Mouse (Mus musculus) T-helper 17 cell (primary cell): ENCODE results near the gene Cdc20b.

Experiments
- in situ Hi-C, 2 experiments: fragments of 300-600 bp; cut with MboI, MseI; formaldehyde crosslinking; loops; 1 replicate in 1 of 2; 2 replicates in 1 of 2; pipeline ENCODE4 v1.15.1; 2025; ENCODE audit warnings: high pct_unique_total_duplicates in 2 of 2

The Cdc20b gene

GRCm38 (mm10) chr13:113087226-113088017, 52.5 kb downstream of the Cdc20b start:
- in situ Hi-C loops = loop anchor here in 1 of 2 experiments (10.0 kb wide), 1 partner anchor 347 kb away; no protein-coding TSS in a partner anchor

DNA sequence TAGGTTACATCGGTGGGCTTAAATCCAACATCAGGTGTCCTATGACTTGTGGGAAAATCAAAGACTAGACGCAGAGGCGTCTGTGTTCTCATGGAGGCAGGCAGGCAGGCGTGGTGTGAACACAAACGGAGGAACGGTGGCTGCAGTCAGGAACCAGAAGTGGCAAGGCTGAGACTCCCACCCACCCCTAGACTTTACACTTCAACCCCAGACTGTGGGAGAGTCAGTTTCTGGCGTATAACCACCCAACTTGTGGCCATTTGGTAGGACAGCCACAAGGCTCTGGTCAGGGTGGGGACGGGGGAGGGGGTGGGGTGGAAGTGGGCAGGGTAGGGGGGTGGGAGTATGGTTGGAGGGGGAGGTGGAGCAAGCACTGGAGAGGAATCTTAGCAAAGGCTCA, 55.6 kb downstream of the Cdc20b start:
- in situ Hi-C loops = loop anchor here in 1 of 2 experiments (10.0 kb wide), 1 partner anchor 1916 kb away; no protein-coding TSS in a partner anchor

- in situ Hi-C loops = loop anchor here in 1 of 2 experiments (10.0 kb wide), 1 partner anchor 1920 kb away; no protein-coding TSS in a partner anchor
These were observed 59.7 kb downstream of the Cdc20b start for GRCm38 (mm10) chr13:113094618-113095017.

GRCm38 (mm10) chr13:113097011-113097410, 62.1 kb downstream of the Cdc20b start:
- in situ Hi-C loops = loop anchor here in 1 of 2 experiments (10.0 kb wide), 1 partner anchor 1922 kb away; no protein-coding TSS in a partner anchor

- in situ Hi-C loops = loop anchor here in 1 of 2 experiments (10.0 kb wide), 1 partner anchor 1924 kb away; no protein-coding TSS in a partner anchor
These were observed 63.5 kb downstream of the Cdc20b start for GRCm38 (mm10) chr13:113098406-113098805.

DNA sequence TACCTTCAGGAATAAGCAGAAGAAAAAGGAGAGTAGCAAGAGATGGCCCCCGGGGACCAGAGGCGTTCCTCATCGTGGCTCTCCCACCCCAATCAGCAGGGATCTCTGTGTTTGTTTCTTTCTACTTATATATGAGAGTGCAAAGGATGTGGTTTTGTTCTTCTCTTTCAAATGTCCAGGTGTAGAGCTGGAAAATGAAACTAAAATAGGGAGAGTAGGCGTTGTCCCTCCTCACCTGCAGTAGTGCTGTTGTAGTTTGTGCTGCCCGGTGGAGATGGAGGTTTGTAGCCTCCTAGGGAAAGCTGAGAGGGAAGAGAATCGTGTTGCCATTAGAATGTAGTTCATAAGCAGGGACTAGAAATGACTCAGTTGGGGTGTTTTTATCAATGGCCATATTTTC, 66.0 kb downstream of the Cdc20b start, which contains the start of gene Gzma:
Gene Gzma (minus strand): TSS at position 103 of the 400 bp plus-strand sequence.
- in situ Hi-C loops = no loop called here

DNA sequence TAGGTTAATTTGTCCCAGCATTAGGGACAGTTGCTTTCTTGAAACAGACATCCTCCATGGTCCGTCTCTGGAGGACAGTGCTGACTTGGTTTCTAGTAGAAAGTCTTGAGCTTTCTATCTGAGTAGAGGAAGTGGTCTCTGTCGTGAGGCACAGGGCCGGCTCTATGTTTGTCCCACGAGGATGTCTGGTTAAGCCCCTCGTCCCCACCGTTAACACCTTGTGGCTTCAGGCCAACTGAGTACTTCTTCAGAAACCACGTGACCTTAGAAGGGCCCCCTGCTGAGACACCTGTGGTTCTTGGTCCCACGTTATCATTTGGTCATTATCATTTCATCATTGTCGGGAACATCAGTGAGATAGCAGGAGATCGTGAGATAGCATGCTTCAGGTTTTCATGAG, 66.9 kb downstream of the Cdc20b start:
- in situ Hi-C loops = no loop called here

DNA sequence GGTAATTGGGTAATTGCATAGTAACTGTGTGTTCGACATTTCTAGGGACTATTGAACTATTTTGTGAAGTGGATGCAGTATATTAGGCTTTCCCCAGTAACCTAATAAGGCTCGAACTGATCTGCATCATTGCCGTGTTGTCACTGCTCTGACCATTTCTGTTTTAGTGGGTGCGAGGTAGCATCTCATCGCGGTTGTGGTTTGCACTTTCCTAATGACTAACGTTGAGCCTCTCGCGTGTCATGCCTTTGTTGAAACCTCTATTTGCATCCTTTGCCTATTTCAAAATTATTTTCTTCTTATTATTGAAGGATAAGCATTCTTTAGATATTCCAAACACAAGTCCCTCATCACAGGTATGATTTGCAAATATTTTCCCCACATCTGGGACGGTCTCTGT, 69.8 kb downstream of the Cdc20b start:
- in situ Hi-C loops = no loop called here

- in situ Hi-C loops = no loop called here
These were observed 84.1 kb downstream of the Cdc20b start for GRCm38 (mm10) chr13:113118977-113119376.

GRCm38 (mm10) chr13:113120324-113121237, 85.7 kb downstream of the Cdc20b start:
- in situ Hi-C loops = loop anchor here in 1 of 2 experiments (10.0 kb wide), 1 partner anchor 1054 kb away; no protein-coding TSS in a partner anchor

DNA sequence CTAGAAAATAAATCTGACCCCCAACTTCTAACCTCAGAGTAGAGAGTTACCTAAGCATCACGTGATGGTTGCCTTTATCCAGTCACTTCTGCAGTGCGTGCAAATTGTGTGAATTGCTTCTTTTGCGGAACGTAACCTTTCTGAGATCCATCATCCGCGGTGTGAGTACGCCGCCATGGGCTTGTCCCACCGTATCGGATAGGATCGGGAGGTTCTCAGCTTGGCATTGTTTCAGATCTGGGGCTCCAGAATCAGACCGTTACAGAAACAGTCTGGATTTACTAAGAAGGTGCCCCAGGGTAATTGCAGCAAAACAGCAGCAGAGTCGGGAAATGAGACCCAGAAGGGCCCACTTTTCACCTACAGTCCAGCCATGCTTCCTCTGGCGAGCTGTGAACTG, 86.4 kb downstream of the Cdc20b start:
- in situ Hi-C loops = loop anchor here in 1 of 2 experiments (10.0 kb wide), 1 partner anchor 1053 kb away; no protein-coding TSS in a partner anchor

DNA sequence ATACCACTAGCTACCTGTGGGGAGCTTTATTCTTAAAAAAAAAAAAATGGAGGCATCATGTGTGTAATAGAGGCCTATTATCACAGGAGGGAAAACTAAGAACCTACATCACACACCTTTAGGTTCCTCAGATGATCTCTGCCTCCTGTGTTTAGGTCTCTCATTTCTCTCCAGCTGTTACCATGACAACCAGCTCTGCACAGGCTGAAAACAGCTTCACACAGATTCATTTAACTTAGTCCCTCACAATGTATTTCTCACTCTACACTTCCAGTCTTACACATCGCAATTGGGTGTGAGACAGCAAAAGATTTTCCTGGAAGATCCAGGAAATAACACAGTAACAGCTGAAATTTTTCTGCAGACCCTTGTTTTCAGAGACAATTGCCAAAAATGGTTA, 95.1 kb downstream of the Cdc20b start:
- in situ Hi-C loops = loop anchor here in 1 of 2 experiments (10.0 kb wide), 1 partner anchor 1045 kb away; no protein-coding TSS in a partner anchor

GRCm38 (mm10) chr13:113139597-113139996, 104.7 kb downstream of the Cdc20b start:
- in situ Hi-C loops = no loop called here
